Mouse (Mus musculus): ENCODE measurements around the gene Mief2. TPM values are rescaled to one million over a fixed set of nuclear protein-coding genes. Genes with fewer than 3 reads are reported as not detected.

Mief2 gene
- polyA plus RNA-seq, 1 experiment from 2014 or later, result 21.7 TPM

- in situ Hi-C loops (cut with MboI; ENCODE audit: low pct_unique_long_range_greater_than_20kb), result no loop called here
- CTCF ChIA-PET, result no interaction called here
Measured at GRCm38 (mm10) chr11:60740321-60740720, 12.1 kb downstream of the Mief2 start.

DNA sequence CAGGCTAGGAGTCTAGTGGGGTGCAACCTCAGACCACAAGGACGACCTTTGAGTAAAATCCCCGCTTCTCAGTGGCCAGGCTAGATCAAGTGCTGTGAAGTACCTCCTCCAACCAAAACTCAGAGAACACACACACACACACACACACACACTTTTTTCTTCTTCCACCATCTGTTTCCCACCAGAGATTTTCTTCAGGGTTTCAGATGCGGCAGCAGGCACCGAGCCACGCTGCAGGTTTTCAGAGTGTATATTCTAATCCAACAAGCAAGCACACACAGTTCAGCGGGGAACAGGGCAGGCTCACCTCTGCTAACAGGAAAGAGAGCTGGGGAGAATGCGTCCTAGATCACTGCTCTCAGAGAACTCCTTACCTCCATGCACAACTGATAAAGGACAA, 27.4 kb downstream of the Mief2 start:
- in situ Hi-C loops (cut with MboI; ENCODE audit: low pct_unique_long_range_greater_than_20kb), result no loop called here

More at GRCm38 (mm10) chr11:60740321-60740720, 12.1 kb downstream of the Mief2 start:
- no peaks in the 10 kb centered on the region for H3K27me3 ChIP-seq
- POLR2A ChIA-PET, result interaction anchor here (0.5 kb wide), 1 partner anchor 33 kb away, joined by 4 read pairs; no protein-coding TSS in a partner anchor
- ATAC-seq (no peak), DNase-seq (ENCODE audit: low read depth, low spot score) (no peak)
- TF ChIP-seq CTCF (IDR thresholded peaks at IDR 0.05), result no peak

DNA sequence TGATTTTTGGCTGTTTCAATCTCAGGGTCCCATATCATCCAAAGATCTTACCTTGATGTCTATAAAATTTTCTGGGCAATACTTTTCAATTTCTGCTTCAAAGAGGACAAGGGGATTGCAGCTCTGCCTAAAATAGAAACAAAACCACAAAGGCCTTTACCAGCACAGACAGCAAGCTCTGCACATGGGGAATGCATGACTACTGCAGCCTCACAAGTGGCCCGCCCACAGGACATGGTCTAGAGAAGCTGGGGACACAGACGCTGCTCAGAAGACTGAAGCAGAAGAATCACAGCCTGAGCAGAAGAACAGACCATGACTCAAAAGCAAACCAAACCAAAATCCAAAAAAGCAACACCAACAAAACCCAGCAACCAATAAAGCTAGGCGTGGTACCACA, 33.5 kb downstream of the Mief2 start:
- POLR2A ChIA-PET, result interaction anchor here (1.6 kb wide), 1 partner anchor 27 kb away, joined by 4 read pairs; no protein-coding TSS in a partner anchor
- in situ Hi-C loops (cut with MboI; ENCODE audit: low pct_unique_long_range_greater_than_20kb), result no loop called here
- CTCF ChIA-PET, result interaction anchor here (0.8 to 1.5 kb wide), 2 partner anchors 10 to 13 kb away, joined by 3 to 4 read pairs; no protein-coding TSS in a partner anchor

More for the DNA sequence above, 27.4 kb downstream of the Mief2 start:
- ChIA-PET CTCF (no interaction called here), POLR2A (no interaction called here)
- ATAC-seq, result no peak
- no peak for DNase-seq (ENCODE audit: low read depth, low spot score)
- TF ChIP-seq CTCF (IDR thresholded peaks at IDR 0.05), result no peak
- no peaks in the 10 kb centered on the region for H3K27me3 ChIP-seq

DNA sequence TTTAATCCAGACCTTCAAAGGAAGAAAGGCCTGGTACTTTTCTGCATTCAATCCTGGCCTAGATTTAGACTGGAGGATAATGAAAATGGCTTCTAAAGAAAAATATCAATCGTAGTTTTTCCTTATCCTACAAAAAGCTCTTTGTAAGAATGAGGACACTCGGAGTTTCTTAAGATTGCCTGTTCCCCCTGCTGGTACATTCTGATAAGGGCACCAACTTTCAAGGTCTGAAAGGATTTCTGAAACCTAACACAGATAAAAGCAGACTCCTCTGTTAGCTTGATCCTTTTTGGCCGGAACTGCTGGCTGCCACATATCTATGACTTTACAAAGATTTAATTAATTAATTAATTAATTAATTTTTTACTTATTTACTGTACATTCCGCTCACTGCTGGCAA, 38.8 kb downstream of the Mief2 start:
- TF ChIP-seq CTCF (IDR thresholded peaks at IDR 0.05), result no peak
- ATAC-seq, result no peak
- in situ Hi-C loops (cut with MboI; ENCODE audit: low pct_unique_long_range_greater_than_20kb), result no loop called here
- POLR2A ChIA-PET, result interaction anchor here (0.7 kb wide), 1 partner anchor 10 kb away, joined by 5 read pairs; no protein-coding TSS in a partner anchor
- H3K27me3 ChIP-seq, result no peaks in the 10 kb centered on the region
- CTCF ChIA-PET, result no interaction called here
- DNase-seq (ENCODE audit: low read depth, low spot score), result no peak

More for the DNA sequence above, 33.5 kb downstream of the Mief2 start:
- DNase-seq (ENCODE audit: low read depth, low spot score), result peak; percentile 49
- no peak for TF ChIP-seq CTCF (IDR thresholded peaks at IDR 0.05)
- no peaks in the 10 kb centered on the region for H3K27me3 ChIP-seq
- ATAC-seq, result peak; percentile 35

DNA sequence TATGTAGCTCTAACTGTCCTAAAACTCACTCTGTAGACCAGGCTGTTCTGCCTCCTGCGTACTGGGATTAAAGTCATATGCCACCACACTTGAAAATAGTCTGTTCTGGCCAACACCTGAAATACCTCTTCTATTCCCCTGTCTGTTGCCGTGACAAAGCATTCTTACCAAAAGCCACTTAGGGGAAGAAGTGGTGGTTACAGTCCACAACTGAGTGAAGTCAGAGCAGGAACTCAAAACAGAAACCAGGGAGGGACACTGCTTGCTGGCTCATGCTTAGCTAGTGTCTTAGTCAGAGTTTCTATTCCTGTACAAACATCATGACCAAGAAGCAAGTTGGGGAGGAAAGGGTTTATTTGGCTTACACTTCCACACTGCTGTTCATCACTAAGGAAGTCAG, 41.1 kb downstream of the Mief2 start:
- CTCF ChIA-PET, result interaction anchor here (0.7 kb wide), 1 partner anchor 17 kb away, joined by 3 read pairs; no protein-coding TSS in a partner anchor
- DNase-seq (ENCODE audit: low read depth, low spot score), result no peak
- no peak for TF ChIP-seq CTCF (IDR thresholded peaks at IDR 0.05)

GRCm38 (mm10) chr11:60770776-60771175, 42.6 kb downstream of the Mief2 start:
- in situ Hi-C loops (cut with MboI; ENCODE audit: low pct_unique_long_range_greater_than_20kb), result no loop called here
- TF ChIP-seq CTCF (IDR thresholded peaks at IDR 0.05), result no peak
- DNase-seq (ENCODE audit: low read depth, low spot score), result no peak
- CTCF ChIA-PET, result interaction anchor here (0.9 to 1.4 kb wide), 2 partner anchors 9 to 42 kb away, joined by 4 read pairs; no protein-coding TSS in a partner anchor
- H3K27me3 ChIP-seq, result no peaks in the 10 kb centered on the region
- ATAC-seq, result no peak
- POLR2A ChIA-PET, result no interaction called here

More for the DNA sequence above, 41.1 kb downstream of the Mief2 start:
- no peaks in the 10 kb centered on the region for H3K27me3 ChIP-seq
- POLR2A ChIA-PET, result interaction anchor here (0.6 kb wide), 2 partner anchors 18 to 420 kb away, joined by 3 to 4 read pairs; no protein-coding TSS in a partner anchor
- in situ Hi-C loops (cut with MboI; ENCODE audit: low pct_unique_long_range_greater_than_20kb), result no loop called here
- ATAC-seq, result no peak

GRCm38 (mm10) chr11:60772161-60772560, 44.0 kb downstream of the Mief2 start:
- in situ Hi-C loops (cut with MboI; ENCODE audit: low pct_unique_long_range_greater_than_20kb), result no loop called here

DNA sequence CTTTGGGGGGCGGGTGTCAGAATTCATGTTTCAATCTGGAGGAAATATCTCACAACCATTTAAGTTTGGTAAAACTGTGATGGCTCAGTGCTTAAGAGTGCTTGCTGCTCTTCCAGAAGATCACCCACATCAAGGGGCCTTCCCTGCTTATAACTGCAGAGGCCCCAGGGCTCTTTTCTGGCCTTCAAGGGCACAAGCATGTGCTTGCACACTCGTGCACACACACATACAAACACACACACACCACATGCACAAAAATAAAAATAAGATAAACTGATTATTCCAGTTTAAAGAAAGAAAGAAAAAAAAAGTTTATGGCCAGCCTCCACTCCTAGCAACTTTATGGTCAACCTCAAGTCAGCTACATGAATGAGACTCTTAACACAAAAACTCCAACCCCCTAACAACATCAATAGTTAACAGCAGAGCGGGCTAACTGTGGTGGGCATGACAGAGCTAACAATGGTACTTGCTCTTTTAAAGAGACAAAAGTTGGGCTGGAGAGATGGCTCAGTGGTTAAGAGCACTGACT, 46.0 kb downstream of the Mief2 start:
- ATAC-seq (no peak), DNase-seq (ENCODE audit: low read depth, low spot score) (no peak)
- ChIA-PET CTCF (interaction anchor here (0.9 to 1.7 kb wide), 2 partner anchors 28 to 53 kb away, joined by 3 to 5 read pairs; no protein-coding TSS in a partner anchor), POLR2A (interaction anchor here (1.3 kb wide), 1 partner anchor 13 kb away, joined by 3 read pairs; no protein-coding TSS in a partner anchor)
- no peaks in the 10 kb centered on the region for H3K27me3 ChIP-seq
- in situ Hi-C loops (cut with MboI; ENCODE audit: low pct_unique_long_range_greater_than_20kb), result no loop called here
- TF ChIP-seq CTCF (IDR thresholded peaks at IDR 0.05), result no peak

More at GRCm38 (mm10) chr11:60772161-60772560, 44.0 kb downstream of the Mief2 start:
- TF ChIP-seq CTCF (IDR thresholded peaks at IDR 0.05), result no peak
- DNase-seq (ENCODE audit: low read depth, low spot score) (no peak), ATAC-seq (no peak)
- ChIA-PET CTCF (no interaction called here), POLR2A (no interaction called here)
- no peaks in the 10 kb centered on the region for H3K27me3 ChIP-seq

DNA sequence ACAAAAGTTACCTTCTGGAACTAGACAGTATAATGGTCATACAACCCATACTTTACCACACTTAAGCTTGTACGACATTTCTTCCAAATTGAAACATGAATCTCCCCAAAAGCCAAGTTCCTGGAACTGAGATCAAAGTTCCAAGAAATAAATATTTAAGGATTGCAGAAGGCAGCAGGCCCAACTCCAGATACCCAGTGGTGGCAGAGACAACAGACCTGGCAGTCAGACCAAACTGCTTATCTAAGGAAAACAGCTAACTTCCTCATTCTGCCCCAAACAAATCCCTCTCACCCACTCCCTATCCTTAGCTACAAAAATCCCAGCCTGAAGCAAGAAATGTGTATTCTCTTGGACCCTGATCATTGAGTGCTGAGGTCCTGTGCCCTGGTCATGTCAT, 46.6 kb downstream of the Mief2 start:
- no peaks in the 10 kb centered on the region for H3K27me3 ChIP-seq
- TF ChIP-seq CTCF (IDR thresholded peaks at IDR 0.05), result no peak
- ChIA-PET CTCF (interaction anchor here (0.9 to 1.7 kb wide), 3 partner anchors 13 to 53 kb away, joined by 3 to 5 read pairs (median 3); no protein-coding TSS in a partner anchor), POLR2A (interaction anchor here (1.3 kb wide), 1 partner anchor 12 kb away, joined by 3 read pairs; no protein-coding TSS in a partner anchor)
- ATAC-seq, result no peak
- DNase-seq (ENCODE audit: low read depth, low spot score), result no peak
- in situ Hi-C loops (cut with MboI; ENCODE audit: low pct_unique_long_range_greater_than_20kb), result loop anchor here (5.0 kb wide), 1 partner anchor 78 kb away; the partner anchor contains the start of gene Llgl1

GRCm38 (mm10) chr11:60775578-60775977, 47.4 kb downstream of the Mief2 start:
- POLR2A ChIA-PET, result interaction anchor here (1.4 kb wide), 1 partner anchor 12 kb away, joined by 3 read pairs; no protein-coding TSS in a partner anchor
- in situ Hi-C loops (cut with MboI; ENCODE audit: low pct_unique_long_range_greater_than_20kb), result loop anchor here (5.0 kb wide), 1 partner anchor 78 kb away; the partner anchor contains the start of gene Llgl1
- H3K27me3 ChIP-seq, result no peaks in the 10 kb centered on the region

More at GRCm38 (mm10) chr11:60775578-60775977, 47.4 kb downstream of the Mief2 start:
- CTCF ChIA-PET, result interaction anchor here (0.9 to 1.0 kb wide), 2 partner anchors 14 to 36 kb away, joined by 3 read pairs; partner anchors contain the start of gene Shmt1
- DNase-seq (ENCODE audit: low read depth, low spot score), result no peak
- no peak for ATAC-seq
- no peak for TF ChIP-seq CTCF (IDR thresholded peaks at IDR 0.05)
